Mouse (Mus musculus) lung, postnatal 0 days (tissue): Measurements from ENCODE around the gene Mblac1. TPM values are rescaled to one million over a fixed set of nuclear protein-coding genes. Genes with fewer than 3 reads are reported as not detected.

Source experiments
- ATAC-seq: fragments of 200-750 bp; cut with Nextera tagmentation; 2 replicates; pipeline ENCODE4 v1.8.0; 2017; ENCODE audit warnings: moderate library complexity
- DNase-seq: peaks from one replicate; pipeline ENCODE4 v3.0.0-alpha.2; 2016; ENCODE audit warnings: low spot score
- H3K27ac ChIP-seq: fragments of 300-500 bp; sonication (generic); 2 replicates; pipeline ENCODE4 v1.5.1; 2014; ENCODE audit warnings: antibody characterized with exemption, mild to moderate bottlenecking, low read length, mixed read lengths
- H3K27me3 ChIP-seq: fragments of 300-500 bp; sonication (generic); replicated peaks from 2 replicates; pipeline ENCODE4 v1.6.1; 2014; ENCODE audit warnings: low read length, mixed read lengths; ENCODE audit not compliant: insufficient read depth
- H3K36me3 ChIP-seq: fragments of 300-500 bp; sonication (generic); 2 replicates; pipeline ENCODE4 v1.6.1; 2014; ENCODE audit warnings: low read length, mixed read lengths; ENCODE audit not compliant: insufficient read depth
- H3K4me1 ChIP-seq: fragments of 300-500 bp; sonication (generic); 2 replicates; pipeline ENCODE4 v1.6.1; 2014; ENCODE audit warnings: antibody characterized with exemption, low read depth, low read length, mixed read lengths; ENCODE audit not compliant: insufficient read depth
- H3K4me2 ChIP-seq: fragments of 300-500 bp; sonication (generic); replicated peaks from 2 replicates; pipeline ENCODE4 v1.6.1; 2014; ENCODE audit warnings: low read depth, mild to moderate bottlenecking, low read length, moderate library complexity, mixed read lengths
- H3K4me3 ChIP-seq: fragments of 300-500 bp; sonication (generic); 2 replicates; pipeline ENCODE4 v1.5.1; 2014; ENCODE audit warnings: low read depth, low read length
- H3K9ac ChIP-seq: fragments of 300-500 bp; sonication (generic); replicated peaks from 2 replicates; pipeline ENCODE4 v1.6.1; 2014; ENCODE audit warnings: low read depth, mild to moderate bottlenecking
- H3K9me3 ChIP-seq: fragments of 300-500 bp; sonication (generic); 2 replicates; pipeline ENCODE4 v1.6.1; 2016; ENCODE audit warnings: low read length, mixed read lengths
- CTCF ChIP-seq: IDR thresholded peaks from 2 replicates; pipeline ENCODE4 v1.5.1; 2016; ENCODE audit warnings: antibody characterized with exemption, mild to moderate bottlenecking
- EP300 ChIP-seq: IDR thresholded peaks from 2 replicates; pipeline ENCODE4 v1.6.1; 2016; ENCODE audit warnings: antibody characterized with exemption, mild to moderate bottlenecking, control low read depth
- WGBS: fragments of 180-500 bp; shearing (Covaris S2); extraction: QIAGEN DNeasy Blood & Tissue Kit; methylation state at CpG from one replicate; pipeline ENCODE4 v1.1.7; 2014; 5-methylcytosine and 5-hydroxymethylcytosine counted together
- polyA plus RNA-seq: library from polyadenylated mRNA; unstranded; fragments of >200 nt; fragmentation: Nextera tagmentation; extraction: Ambion mirVana; gene quantifications from 2 replicates; pipeline ENCODE4 v1.2.1, GENCODE M21; 2015

Mblac1 gene
- polyA plus RNA-seq, 1 experiment from 2014 or later: 6.3 TPM

GRCm38 (mm10) chr5:138186950-138187638 lies 7.0 kb upstream of the Mblac1 start, which contains the start of the genes Taf6 and Cnpy4:
Taf6 (minus strand) TSS chr5:138187451.
Cnpy4 (plus strand) TSS chr5:138187485.
- H3K27ac ChIP-seq: peak within 1 kb of the TSS; percentile 34; the same call in 1 of the 2 replicates
- H3K4me2 ChIP-seq: peak within 1 kb of the TSS; percentile 52
- H3K27me3 ChIP-seq: no peaks in the 10 kb centered on the region
- WGBS: 2% methylated on average over 31 of the region's 31 CpGs
- peak within 1 kb of the TSS; percentile 32 for H3K9ac ChIP-seq
- ATAC-seq (peak; percentile 93), DNase-seq (peak; percentile 92)
- peak within 1 kb of the TSS; percentile 79 for H3K4me3 ChIP-seq
- H3K36me3 ChIP-seq: peaks cover 9% of the 10 kb centered on the region; the same call in 1 of the 2 replicates
- TF ChIP-seq EP300 (peak; percentile 100), CTCF (no peak)
- peaks cover 5% of the 10 kb centered on the region; the same call in 1 of the 2 replicates for H3K4me1 ChIP-seq
- H3K9me3 ChIP-seq: no peaks in the 10 kb centered on the region

- no peaks in the 10 kb centered on the region for H3K27me3 ChIP-seq
- H3K4me2 ChIP-seq: peak overlapping the region; percentile 52
- peaks cover 5% of the 10 kb centered on the region; the same call in 1 of the 2 replicates for H3K4me1 ChIP-seq
- H3K9me3 ChIP-seq: no peaks in the 10 kb centered on the region
- ATAC-seq (peak; percentile 90), DNase-seq (peak; percentile 94)
- 0 out of 2 replicates have a peak overlapping the region, but pooled peaks have one; percentile 10 for H3K27ac ChIP-seq
- WGBS: under 1% methylated on average over 10 of the region's 10 CpGs
- H3K36me3 ChIP-seq: 0 out of 2 replicates have a peak, but pooled peaks cover 4% of the 10 kb centered on the region
- H3K9ac ChIP-seq: peak overlapping the region; percentile 32
- TF ChIP-seq EP300: no peak
- TF ChIP-seq CTCF: no peak
- H3K4me3 ChIP-seq: peak overlapping the region; percentile 79
Measured at GRCm38 (mm10) chr5:138187661-138188306, 6.3 kb upstream of the Mblac1 start.

GRCm38 (mm10) chr5:138194755-138195345 lies 736 bp downstream of the Mblac1 start:
- Histone ChIP-seq H3K9me3 (no peaks in the 10 kb centered on the region), H3K9ac (peak overlapping the region; percentile 64), H3K4me1 (peaks cover 4% of the 10 kb centered on the region; the same call in 1 of the 2 replicates), H3K4me3 (peak overlapping the region; percentile 70), H3K27ac (peak overlapping the region; percentile 66), H3K27me3 (no peaks in the 10 kb centered on the region), H3K4me2 (peak overlapping the region; percentile 86), H3K36me3 (no peaks in the 10 kb centered on the region)
- ATAC-seq (peak; percentile 51), DNase-seq (peak; percentile 37)
- under 1% methylated on average over 29 of the region's 29 CpGs for WGBS
- TF ChIP-seq EP300 (no peak), CTCF (0 out of 2 replicates have a peak, but pooled peaks have one; percentile 1)

DNA sequence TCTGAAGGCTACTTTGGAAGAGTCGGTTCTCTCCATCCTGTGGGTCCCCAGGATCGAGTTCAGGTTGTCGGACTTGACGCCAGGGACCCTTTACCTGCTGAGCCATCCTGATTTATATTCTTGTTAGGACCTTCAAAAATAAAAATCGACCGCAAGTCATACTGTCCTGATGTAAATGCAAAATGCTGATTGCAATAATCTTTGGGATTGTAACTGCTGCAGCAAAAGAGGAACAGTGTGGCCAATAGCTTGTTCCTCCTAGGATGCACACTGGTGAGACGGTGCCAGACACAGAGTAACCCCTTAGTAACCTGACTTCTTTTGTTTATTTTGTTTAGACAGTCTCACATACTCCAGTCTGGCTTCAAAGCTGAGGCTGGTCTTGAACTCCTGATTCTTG lies 1.3 kb downstream of the Mblac1 start:
- Histone ChIP-seq H3K4me2 (peak overlapping the region; percentile 86), H3K4me1 (peaks cover 4% of the 10 kb centered on the region; the same call in 1 of the 2 replicates), H3K4me3 (no peak overlapping the region), H3K27ac (0 out of 2 replicates have a peak overlapping the region, but pooled peaks have one; percentile 66), H3K9me3 (no peaks in the 10 kb centered on the region), H3K36me3 (no peaks in the 10 kb centered on the region), H3K27me3 (no peaks in the 10 kb centered on the region), H3K9ac (peak overlapping the region; percentile 64; the same call in 1 of the 2 replicates)
- no peak for TF ChIP-seq CTCF
- ATAC-seq (no peak), DNase-seq (no peak)
- WGBS: 65% methylated on average over 7 of the region's 7 CpGs

- 11% methylated on average over 1 of the region's 1 CpGs for WGBS
Measured at GRCm38 (mm10) chr5:138199576-138199975, 5.5 kb downstream of the Mblac1 start.

DNA sequence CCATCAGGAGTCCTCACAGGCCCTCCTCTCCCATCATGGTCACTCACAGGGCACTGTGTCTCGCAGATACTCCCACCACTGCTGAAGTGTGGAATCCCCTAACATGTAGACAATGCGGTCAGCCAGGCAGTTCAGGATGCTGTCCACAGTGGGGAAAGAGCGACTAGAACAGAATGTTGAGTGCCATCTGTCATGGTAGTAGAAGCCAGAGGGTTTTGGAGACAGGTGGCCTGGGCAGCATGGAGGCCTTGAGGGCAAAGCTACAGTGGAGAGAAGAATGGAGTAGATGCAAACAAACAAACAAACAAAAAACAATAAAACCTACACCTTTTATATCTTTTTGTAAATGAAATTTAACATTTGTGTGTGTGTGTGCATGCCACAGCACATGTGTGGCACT lies 8.0 kb downstream of the Mblac1 start:
- Histone ChIP-seq H3K27ac (no peak overlapping the region), H3K9ac (no peak overlapping the region), H3K9me3 (no peaks in the 10 kb centered on the region), H3K36me3 (no peaks in the 10 kb centered on the region), H3K4me2 (no peak overlapping the region), H3K27me3 (no peaks in the 10 kb centered on the region), H3K4me3 (no peak overlapping the region), H3K4me1 (no peaks in the 10 kb centered on the region)
- DNase-seq (no peak), ATAC-seq (no peak)
- no peak for TF ChIP-seq EP300
- no peak for TF ChIP-seq CTCF
- WGBS: 76% methylated on average over 3 of the region's 3 CpGs

More at GRCm38 (mm10) chr5:138199576-138199975, 5.5 kb downstream of the Mblac1 start:
- Histone ChIP-seq H3K9ac (no peak overlapping the region), H3K4me3 (no peak overlapping the region), H3K4me2 (no peak overlapping the region), H3K27me3 (no peaks in the 10 kb centered on the region), H3K9me3 (no peaks in the 10 kb centered on the region), H3K36me3 (no peaks in the 10 kb centered on the region), H3K4me1 (peaks cover 4% of the 10 kb centered on the region; the same call in 1 of the 2 replicates), H3K27ac (no peak overlapping the region)
- TF ChIP-seq CTCF (peak; percentile 44), EP300 (no peak)
- ATAC-seq (no peak), DNase-seq (no peak)
